Mouse (Mus musculus) mouse trophoblast stem cell (cell line): ENCODE measurements at regions not wholly inside any gene's neighbourhood (a gene's known extent, or its start where the extent isn't known, plus 50 kb on each side); places are given as distances from the start of the nearest gene placed in this dataset.

Experiments
- in situ Hi-C, 2 experiments: fragments of 300-500 bp; cut with MseI, MboI; formaldehyde crosslinking; loops; 2 replicates in 1 of 2; 3 replicates in 1 of 2; pipeline ENCODE4 v1.15.1; 2025

DNA sequence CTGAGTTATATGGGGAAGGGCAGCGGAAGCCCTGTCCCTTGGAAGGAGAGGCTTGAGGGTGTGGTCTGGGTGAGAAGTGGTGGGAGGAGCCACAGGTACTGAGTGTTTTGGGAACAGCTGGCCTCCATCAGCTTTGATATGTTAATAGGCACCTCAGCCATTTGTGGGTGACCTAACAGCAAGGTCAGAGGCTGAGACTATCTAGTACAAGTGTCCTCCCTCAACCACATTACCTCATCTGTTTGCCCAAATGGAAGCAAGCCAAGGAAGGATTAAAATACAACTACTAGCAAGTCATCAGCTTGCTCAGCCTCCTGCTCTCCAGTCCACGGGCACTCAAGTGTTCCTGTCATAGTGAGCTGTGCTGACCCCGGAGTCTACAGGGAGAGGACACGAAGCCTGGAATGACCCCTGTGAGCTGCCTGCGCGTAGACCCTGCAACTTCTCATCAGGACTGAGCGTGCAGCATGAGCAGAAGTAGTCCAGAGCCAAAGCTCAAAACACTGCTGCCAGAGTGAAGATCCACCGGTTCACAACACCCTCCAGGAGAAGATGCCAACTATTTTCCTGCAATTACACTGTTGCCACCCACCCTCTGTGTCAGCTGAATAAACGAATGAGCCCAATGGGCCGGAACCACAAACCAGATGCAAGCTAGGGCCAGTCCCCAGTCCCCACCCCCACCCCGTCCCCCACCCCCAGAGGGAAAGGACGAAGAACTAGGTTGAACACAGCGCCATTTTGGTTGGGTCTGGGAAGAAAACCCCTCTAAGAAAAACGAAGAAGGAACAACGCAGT, 239.6 kb downstream of the Qk start:
- in situ Hi-C loops: no loop called here

DNA sequence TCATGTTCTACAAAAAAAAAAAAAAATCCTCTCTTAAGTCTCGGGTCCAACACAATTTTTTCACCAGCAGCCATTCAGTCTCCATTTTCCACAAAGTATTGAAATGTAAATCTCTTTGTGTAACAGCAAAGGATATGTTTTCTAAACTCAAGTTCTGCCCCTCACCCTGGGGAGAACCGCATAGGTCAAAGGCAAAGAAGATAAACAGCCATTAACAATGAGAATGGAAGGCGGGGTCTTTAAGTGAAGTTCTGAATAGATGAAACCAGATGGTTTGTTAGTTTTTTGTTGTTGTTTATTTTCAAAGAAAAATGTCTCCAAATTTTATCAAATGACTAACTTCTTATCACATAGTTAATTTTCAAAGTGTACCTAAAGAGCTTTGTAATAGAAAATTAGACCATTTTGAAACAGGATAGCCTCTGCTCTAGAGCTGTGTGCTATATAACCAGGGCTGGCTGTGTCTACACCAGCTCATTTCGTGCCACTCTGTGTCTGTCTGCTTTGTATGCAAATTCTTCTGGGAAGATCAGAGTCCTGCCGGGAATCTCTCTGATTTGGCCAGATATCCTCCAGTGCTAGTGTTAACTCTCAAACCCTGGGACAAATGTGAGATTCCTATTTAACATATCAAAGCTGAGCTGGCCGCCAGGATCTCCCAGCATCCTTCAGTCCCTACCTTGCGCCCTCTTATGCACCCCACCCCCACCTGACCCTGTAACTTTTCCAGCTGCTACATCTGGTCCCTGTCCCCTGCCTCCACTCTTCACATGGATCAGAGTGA, 240.9 kb downstream of the Qk start:
- in situ Hi-C loops: no loop called here

- in situ Hi-C loops: no loop called here
Observed at GRCm38 (mm10) chr17:10073301-10073700, 246.4 kb downstream of the Qk start.

DNA sequence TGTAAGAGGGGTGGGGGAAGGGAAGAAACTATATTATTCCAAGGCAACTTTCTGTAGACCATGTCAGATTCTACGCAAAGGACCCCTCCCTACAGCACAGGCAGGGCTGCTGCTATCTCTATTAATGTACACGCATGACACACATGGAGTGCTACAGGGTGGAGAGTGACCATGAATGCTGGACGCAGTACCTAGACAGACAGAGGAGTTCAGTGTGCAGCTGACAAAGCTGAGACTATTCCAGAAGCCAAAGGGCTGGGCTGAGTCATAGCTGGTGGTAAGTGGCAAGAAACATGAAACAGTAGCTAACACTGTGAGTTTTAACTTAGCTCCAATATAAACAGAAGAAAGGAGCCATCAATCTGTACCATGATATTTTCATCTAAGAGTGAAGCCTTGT, 250.4 kb downstream of the Qk start:
- in situ Hi-C loops: no loop called here

- in situ Hi-C loops: no loop called here
Observed at GRCm38 (mm10) chr17:10065131-10065530, 254.5 kb downstream of the Qk start.

DNA sequence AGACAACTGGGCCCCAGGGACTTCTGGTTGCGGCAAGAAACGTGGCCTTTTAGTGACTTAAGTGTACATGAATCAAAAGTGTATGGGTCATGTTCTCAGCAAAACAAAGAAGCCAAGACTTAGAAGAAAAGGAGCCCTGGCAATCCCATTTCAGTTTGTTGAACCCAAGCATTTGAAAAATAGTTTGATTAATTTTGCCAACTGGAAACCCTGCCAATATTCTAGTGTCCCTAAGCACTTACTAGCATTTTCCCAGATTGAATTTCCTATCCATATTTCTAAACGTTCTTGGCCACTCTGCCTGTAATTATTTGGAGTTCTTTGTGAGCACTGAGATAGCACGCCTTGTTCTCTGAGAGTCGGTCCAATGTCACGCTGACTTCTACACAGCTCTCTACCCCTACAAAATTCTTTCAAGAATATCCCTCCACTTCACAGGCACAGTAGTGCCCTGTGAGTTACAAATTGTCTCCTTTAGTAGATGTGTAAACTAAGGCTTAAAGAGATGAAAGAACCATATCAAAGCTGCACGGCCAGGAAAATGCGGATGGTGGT, 257.0 kb downstream of the Qk start:
- in situ Hi-C loops: no loop called here

DNA sequence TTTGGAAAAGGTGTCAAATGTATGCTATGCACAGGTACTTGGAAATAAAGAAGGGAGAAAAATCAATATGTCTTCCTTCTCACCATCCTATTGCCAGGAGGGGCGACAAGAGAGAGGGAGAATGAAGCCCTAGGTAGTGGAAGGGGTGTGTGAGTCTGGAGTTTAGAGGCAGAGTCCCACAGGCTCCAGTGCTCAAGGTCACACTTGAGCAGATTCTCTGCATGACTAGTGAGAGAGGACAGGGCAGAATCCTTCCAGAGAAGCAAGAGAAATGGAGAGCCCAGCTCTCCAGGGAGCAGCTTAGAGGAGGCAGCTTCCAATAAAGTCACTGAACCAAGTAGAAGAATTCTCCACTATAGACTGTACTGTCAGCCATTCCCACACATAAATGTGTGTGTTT, 261.9 kb downstream of the Qk start:
- in situ Hi-C loops: no loop called here

DNA sequence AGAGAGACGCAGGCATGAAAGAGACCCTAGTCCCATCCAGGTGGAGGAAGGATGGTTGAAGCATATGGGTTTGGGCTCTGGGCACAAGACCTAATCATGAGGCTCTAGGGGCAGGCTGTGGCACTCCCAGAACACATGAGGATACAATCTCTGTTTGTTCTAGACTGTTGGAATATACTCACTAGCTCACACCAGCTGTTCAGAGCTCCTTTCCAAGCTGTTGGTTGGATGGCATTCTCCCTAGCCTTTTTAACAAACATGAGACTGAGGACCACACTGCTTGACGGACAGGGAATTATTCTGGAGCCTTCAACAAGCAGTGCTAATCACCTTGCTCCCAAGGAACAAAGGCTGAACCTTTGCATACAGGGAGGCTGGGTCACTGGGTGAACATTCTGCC, 263.6 kb downstream of the Qk start:
- in situ Hi-C loops: no loop called here

GRCm38 (mm10) chr17:10054375-10054774, 265.3 kb downstream of the Qk start:
- in situ Hi-C loops: no loop called here

DNA sequence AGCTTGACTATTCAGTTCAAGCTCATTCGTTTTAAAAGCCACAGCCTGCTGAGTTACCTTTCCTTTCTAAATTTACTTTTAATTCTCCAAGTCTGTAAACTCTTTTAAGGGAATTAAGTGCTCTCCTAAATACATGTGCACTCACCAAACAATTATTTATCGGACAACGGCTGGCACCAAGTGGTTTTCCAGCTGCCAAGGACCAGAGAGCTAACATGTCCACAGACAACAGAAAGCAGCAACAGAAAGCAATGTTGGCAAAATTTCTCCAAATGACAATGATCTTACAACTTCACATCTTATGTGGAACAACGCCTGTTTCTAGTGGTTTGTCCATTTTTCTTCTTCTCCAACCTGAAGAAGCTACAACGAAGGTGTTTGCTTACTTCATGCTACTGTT, 275.3 kb downstream of the Qk start:
- in situ Hi-C loops: no loop called here

DNA sequence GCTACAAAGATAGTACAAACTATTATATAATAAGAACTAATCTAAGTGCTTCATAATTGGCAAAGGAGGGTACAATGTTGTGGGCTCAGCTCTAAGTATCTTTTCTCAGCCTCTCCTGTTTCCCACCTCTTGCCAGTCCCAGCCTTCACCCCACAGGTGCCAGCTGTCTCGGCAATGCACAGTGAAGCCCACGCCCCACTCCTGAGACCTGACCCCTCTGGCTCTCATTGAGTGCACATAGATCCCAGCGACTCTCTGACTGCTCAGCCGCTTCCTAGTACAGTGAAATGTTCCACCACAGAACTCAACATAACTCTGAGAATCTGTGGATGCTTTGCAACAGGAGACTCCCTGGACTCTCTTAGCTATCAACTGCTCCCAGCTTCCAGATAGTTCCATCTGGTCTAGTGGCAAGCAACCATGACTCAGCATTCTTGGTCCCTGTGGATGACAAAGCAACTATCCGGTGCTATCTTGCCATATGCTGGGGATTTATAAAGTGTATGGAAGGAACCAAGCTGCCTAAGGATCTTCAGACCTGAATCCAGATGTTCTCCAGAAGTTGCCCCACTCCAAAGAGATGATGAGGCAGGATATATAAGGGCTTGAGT, 277.5 kb downstream of the Qk start:
- in situ Hi-C loops: no loop called here

DNA sequence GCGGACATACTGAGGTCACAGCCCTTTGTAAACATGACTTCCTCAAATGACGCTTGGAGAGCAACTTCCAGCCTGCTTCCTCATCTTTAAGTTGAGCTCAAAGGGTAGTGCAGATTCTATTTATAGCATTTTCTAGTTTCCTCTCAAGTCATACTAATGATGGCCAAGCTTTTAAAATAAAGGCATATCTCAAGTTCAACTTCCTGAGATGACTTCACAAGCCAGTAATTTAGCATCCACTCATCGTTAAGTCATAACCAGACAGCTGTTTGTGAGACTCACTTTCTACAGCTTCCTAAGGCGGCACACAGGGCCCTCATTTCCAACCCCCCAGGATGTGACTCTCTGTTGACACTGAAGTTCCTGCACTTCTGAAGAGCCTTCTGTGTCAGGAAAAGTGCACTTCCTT, 278.7 kb downstream of the Qk start:
- in situ Hi-C loops: no loop called here

- in situ Hi-C loops: no loop called here
Observed at GRCm38 (mm10) chr17:10040375-10040774, 279.3 kb downstream of the Qk start.

- in situ Hi-C loops: no loop called here
Observed at GRCm38 (mm10) chr17:10037799-10038445, 281.7 kb downstream of the Qk start.

DNA sequence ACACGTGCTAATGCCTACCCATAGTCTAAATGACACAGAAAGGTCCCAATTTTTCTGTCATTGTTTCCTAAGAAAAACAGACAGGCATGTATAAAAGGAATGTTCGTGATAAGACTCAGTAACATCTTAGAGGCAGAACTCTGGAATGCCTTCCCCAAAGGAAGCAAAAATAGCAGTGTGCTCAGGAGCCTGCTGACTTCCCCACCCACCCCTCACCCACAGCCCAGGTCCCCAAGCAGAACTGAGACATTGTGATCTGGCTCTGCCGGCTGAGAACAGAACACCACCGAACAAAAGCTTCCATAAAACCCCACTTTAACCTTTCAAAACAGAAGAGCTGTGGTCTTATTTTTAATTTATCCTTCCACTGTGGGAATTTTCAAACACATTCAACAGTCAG, 286.1 kb downstream of the Qk start:
- in situ Hi-C loops: no loop called here

GRCm38 (mm10) chr17:10031033-10031432, 288.6 kb downstream of the Qk start:
- in situ Hi-C loops: no loop called here

DNA sequence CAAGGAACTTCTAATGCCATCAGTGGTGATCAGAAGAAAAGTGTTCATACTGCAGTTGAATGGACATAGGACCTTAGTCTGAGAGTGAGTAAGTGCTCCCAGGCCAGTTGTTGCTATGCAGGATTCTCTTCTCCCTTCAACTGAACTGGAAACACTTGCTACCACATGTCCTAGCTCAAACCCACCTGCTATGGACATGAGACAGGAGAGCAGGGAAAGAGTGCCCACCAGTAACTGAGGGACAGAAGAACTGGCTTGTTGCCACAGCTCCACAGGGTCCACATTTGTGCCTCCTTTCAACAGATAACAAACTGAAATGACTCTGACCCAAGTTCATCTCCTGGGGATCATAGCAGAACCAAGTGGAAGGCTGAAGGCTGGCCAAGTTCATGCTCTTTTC, 292.9 kb downstream of the Qk start:
- in situ Hi-C loops: no loop called here

- in situ Hi-C loops: no loop called here
Observed at GRCm38 (mm10) chr17:10025212-10025611, 294.4 kb downstream of the Qk start.

GRCm38 (mm10) chr17:10024323-10024722, 295.3 kb downstream of the Qk start:
- in situ Hi-C loops: no loop called here

- in situ Hi-C loops: no loop called here
Observed at GRCm38 (mm10) chr17:10012161-10012560, 307.5 kb downstream of the Qk start.

DNA sequence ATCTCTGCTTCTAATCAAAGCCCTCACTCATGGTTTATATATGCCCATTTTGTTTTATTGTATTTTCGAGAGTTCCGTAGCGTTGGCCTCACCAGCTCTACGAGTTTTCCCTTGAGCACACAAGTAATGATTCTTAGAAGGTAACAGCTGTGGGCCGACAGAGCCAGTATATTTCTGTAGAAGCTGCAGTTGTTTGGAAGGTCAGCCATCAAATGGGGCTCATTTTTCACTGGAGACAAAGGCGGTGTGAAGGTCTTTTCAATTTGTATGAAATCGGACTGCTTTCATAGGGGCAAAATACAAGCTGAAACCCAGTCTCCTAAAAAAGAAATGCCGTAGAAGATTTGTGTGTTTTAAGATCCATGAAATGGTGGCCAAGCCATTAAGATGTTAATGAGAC, 307.9 kb downstream of the Qk start:
- in situ Hi-C loops: no loop called here

DNA sequence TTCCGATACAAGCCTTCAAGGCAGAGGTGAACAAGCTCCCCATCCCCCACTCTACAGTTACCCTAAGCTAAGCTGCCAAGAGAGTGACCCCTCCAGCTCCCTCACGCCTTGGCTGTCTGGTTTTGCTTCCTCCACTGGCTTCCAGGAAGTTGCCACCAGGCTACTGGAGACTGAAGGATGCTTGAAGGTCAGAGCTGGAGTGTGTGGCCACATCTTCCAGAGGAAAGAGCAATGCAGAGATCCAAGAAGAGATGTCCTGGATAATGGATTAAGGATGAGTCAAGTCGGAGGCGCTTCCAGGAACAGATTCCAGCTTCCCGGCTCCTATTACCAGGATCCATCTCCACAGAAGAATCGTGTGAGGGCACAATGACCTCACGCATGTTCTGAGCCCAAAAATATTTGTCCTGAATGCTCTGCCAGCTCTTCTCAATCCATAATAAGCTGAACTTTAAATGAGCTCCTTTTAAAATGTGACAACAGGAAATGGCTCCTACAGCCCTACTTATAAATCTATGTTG, 318.5 kb downstream of the Qk start:
- in situ Hi-C loops: no loop called here
